Mouse (Mus musculus): Measurements from ENCODE around the gene Alkbh1. TPM values are rescaled to one million over a fixed set of nuclear protein-coding genes. Genes with fewer than 3 reads are reported as not detected.
"Not testable (repeated sequence)": the region's sequence is repeated elsewhere in the genome, so short reads cannot be mapped to it uniquely, and the experiment has no call there.

Alkbh1 gene
- 64.3 and 70.1 TPM in 2 replicates for polyA plus RNA-seq (2014; fragmentation: Nextera tagmentation; extraction: Ambion mirVana)

DNA sequence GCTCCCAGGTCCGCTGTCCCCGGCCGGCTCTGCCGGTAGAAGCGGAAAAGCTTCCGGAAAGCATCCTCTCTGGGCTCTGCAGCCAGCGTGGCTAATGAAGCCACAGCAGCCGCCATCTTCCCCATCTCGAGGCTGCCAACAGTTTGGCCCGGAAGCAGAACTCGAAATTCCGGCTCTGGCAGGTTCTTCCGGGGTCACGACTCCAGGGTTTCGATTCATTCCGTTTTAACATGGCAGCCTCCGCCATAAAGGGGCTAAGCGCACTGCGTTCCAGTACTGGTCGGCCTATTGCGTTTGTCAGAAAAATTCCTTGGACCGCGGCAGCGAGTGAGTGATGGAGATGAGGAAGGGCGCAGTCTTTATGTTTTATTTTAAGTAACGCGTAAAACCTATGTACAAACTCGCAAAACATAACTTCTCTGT lies at the start of gene Alkbh1, which contains the start of gene Slirp:
TSS of gene Alkbh1 (minus strand) at position 318 of the 423 bp plus-strand sequence.
TSS of gene Slirp (plus strand) at position 197 of the 423 bp plus-strand sequence.
- ATAC-seq (ENCODE audit: insufficient number of reproducible peaks, low FRiP score, low TSS enrichment, low read depth) (peak; percentile 91), DNase-seq (ENCODE audit: low spot score) (peak; percentile 94)
- Histone ChIP-seq H3K36me3 (ENCODE audit: control insufficient read depth, insufficient read depth, low read length) (peaks cover 12% of the 10 kb centered on the region; the same call in 1 of the 2 replicates), H3K4me1 (ENCODE audit: control insufficient read depth, insufficient read depth, low read length) (no peaks in the 10 kb centered on the region), H3K9ac (ENCODE audit: low read length) (peak within 1 kb of the TSS; percentile 98), H3K4me2 (ENCODE audit: low read depth, severe bottlenecking) (peak within 1 kb of the TSS; percentile 42), H3K9me3 (ENCODE audit: control insufficient read depth, low read length) (no peaks in the 10 kb centered on the region), H3K4me3 (ENCODE audit: low read depth, low read length) (peak within 1 kb of the TSS; percentile 99), H3K27ac (replicated peaks; ENCODE audit: low read depth, low read length) (peak within 1 kb of the TSS; percentile 80), H3K27me3 (ENCODE audit: control insufficient read depth, insufficient read depth, low read length) (no peaks in the 10 kb centered on the region)
- WGBS = under 1% methylated on average over 28 of the region's 28 CpGs

GRCm38 (mm10) chr12:87488683-87489082 lies 44.9 kb upstream of the Alkbh1 start:
- not testable (repeated sequence) for ATAC-seq (ENCODE audit: insufficient number of reproducible peaks, low FRiP score, low TSS enrichment, low read depth); H3K9ac ChIP-seq (ENCODE audit: low read length); H3K4me1 ChIP-seq (ENCODE audit: control insufficient read depth, insufficient read depth, low read length); DNase-seq (ENCODE audit: low spot score); H3K4me3 ChIP-seq (ENCODE audit: low read depth, low read length); H3K27ac ChIP-seq (replicated peaks; ENCODE audit: low read depth, low read length); H3K27me3 ChIP-seq (ENCODE audit: control insufficient read depth, insufficient read depth, low read length); H3K9me3 ChIP-seq (ENCODE audit: control insufficient read depth, low read length); H3K4me2 ChIP-seq (ENCODE audit: low read depth, severe bottlenecking); H3K36me3 ChIP-seq (ENCODE audit: control insufficient read depth, insufficient read depth, low read length)
- 63% methylated on average over 2 of the region's 2 CpGs for WGBS

DNA sequence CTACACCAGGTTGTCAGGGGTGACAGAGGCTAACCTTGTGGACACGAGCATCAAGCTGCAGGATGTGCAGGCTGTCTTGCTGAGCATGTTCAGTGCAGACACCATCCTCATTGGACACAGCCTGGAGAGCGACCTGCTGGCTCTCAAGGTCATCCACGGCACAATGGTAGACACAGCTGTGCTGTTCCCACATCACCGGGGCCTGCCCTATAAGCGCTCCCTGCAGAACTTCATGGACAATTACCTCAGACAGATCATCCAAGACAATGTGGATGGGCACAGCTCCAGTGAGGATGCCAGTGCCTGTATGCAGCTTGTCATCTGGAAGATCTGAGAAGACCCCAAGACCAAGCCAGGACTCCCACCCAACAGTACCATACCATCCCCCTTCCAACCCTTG lies 38.7 kb upstream of the Alkbh1 start:
- H3K4me2 ChIP-seq (ENCODE audit: low read depth, severe bottlenecking); H3K4me3 ChIP-seq (ENCODE audit: low read depth, low read length); DNase-seq (ENCODE audit: low spot score); H3K27ac ChIP-seq (replicated peaks; ENCODE audit: low read depth, low read length); H3K9me3 ChIP-seq (ENCODE audit: control insufficient read depth, low read length); ATAC-seq (ENCODE audit: insufficient number of reproducible peaks, low FRiP score, low TSS enrichment, low read depth); H3K27me3 ChIP-seq (ENCODE audit: control insufficient read depth, insufficient read depth, low read length); H3K4me1 ChIP-seq (ENCODE audit: control insufficient read depth, insufficient read depth, low read length); H3K9ac ChIP-seq (ENCODE audit: low read length); H3K36me3 ChIP-seq (ENCODE audit: control insufficient read depth, insufficient read depth, low read length): not testable (repeated sequence)
- WGBS = 89% methylated on average over 5 of the region's 5 CpGs

DNA sequence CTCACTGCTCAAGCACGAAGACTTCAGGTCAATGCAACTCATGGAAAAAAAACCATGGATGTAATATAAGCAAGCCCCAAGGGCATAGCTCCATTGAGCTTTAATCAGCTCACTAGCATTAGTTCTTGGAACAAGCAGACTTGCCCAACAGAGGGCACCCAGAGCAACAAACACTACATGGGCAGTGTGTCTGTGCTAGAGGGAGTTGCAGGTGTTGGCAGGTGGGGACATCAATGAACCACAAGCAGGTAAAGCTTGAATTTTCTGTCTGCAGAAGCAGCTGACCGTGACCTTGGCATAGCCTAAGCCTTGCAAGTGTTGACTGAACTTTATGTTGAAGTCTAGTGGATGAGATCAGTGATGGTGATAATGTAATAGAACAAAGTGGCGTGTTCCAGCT lies 30.9 kb upstream of the Alkbh1 start:
- H3K4me2 ChIP-seq (ENCODE audit: low read depth, severe bottlenecking) = no peak overlapping the region
- H3K4me3 ChIP-seq (ENCODE audit: low read depth, low read length) = no peak overlapping the region
- H3K9me3 ChIP-seq (ENCODE audit: control insufficient read depth, low read length) = no peaks in the 10 kb centered on the region
- 0 out of 2 replicates have a peak, but pooled peaks cover 4% of the 10 kb centered on the region for H3K4me1 ChIP-seq (ENCODE audit: control insufficient read depth, insufficient read depth, low read length)
- H3K27me3 ChIP-seq (ENCODE audit: control insufficient read depth, insufficient read depth, low read length) = no peaks in the 10 kb centered on the region
- H3K36me3 ChIP-seq (ENCODE audit: control insufficient read depth, insufficient read depth, low read length) = no peaks in the 10 kb centered on the region
- no peak overlapping the region for H3K27ac ChIP-seq (replicated peaks; ENCODE audit: low read depth, low read length)
- H3K9ac ChIP-seq (ENCODE audit: low read length) = no peak overlapping the region
- no peak for DNase-seq (ENCODE audit: low spot score)
- WGBS = 81% methylated on average over 3 of the region's 3 CpGs
- no peak for ATAC-seq (ENCODE audit: insufficient number of reproducible peaks, low FRiP score, low TSS enrichment, low read depth)

DNA sequence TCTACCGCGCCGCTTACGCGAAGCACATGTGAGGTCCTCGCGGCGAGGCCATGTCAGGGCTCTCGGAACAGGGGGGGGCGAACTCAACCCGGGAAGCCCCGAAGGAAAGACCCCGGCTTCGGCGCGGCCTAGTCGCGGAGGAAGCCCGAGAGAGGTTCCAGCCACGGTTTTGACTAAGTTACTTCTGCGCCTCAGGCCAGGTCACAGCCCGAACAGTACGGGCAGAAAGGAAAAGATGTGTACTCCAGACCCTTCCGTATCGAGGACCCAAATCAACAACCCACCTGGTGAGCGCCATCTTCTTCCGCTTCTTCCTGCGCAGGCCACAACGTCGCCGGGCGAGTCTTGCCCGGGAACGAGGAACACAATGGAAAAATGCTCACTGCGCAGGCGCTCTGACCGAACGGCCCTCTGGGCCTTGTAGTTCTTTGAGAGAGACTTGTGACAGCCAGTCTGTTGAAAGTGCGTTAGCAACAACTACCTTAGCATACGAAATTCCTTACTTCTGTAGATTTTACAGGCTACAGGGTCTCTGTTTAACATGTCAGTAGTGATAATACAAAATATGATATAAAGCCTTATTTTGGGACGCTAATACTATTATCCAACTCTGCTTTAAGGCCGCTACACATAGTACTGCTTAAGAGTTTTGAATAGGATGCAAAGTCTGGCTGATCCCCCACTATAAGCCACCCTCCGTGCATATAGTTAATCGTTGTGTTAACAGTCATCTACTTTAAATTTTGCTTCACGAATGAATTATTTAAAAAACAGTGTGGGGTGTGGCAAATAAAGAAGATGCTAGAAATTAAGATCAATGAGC lies 28.4 kb upstream of the Alkbh1 start, which contains the start of gene Snw1:
TSS of gene Snw1 (minus strand) at position 311 of the 823 bp plus-strand sequence.
- Histone ChIP-seq H3K9ac (ENCODE audit: low read length) (peak within 1 kb of the TSS; percentile 92), H3K4me3 (ENCODE audit: low read depth, low read length) (peak within 1 kb of the TSS; percentile 73), H3K4me2 (ENCODE audit: low read depth, severe bottlenecking) (peak within 1 kb of the TSS; percentile 47), H3K9me3 (ENCODE audit: control insufficient read depth, low read length) (no peaks in the 10 kb centered on the region), H3K27ac (replicated peaks; ENCODE audit: low read depth, low read length) (peak within 1 kb of the TSS; percentile 72), H3K27me3 (ENCODE audit: control insufficient read depth, insufficient read depth, low read length) (no peaks in the 10 kb centered on the region), H3K4me1 (ENCODE audit: control insufficient read depth, insufficient read depth, low read length) (0 out of 2 replicates have a peak, but pooled peaks cover 4% of the 10 kb centered on the region), H3K36me3 (ENCODE audit: control insufficient read depth, insufficient read depth, low read length) (peaks cover 4% of the 10 kb centered on the region; the same call in 1 of the 2 replicates)
- DNase-seq (ENCODE audit: low spot score) (peak; percentile 96), ATAC-seq (ENCODE audit: insufficient number of reproducible peaks, low FRiP score, low TSS enrichment, low read depth) (peak; percentile 93)
- WGBS = 3% methylated on average over 45 of the region's 45 CpGs

- Histone ChIP-seq H3K36me3 (ENCODE audit: control insufficient read depth, insufficient read depth, low read length) (peaks cover 7% of the 10 kb centered on the region; the same call in 1 of the 2 replicates), H3K9ac (ENCODE audit: low read length) (peak overlapping the region; percentile 92), H3K4me1 (ENCODE audit: control insufficient read depth, insufficient read depth, low read length) (0 out of 2 replicates have a peak, but pooled peaks cover 4% of the 10 kb centered on the region), H3K4me3 (ENCODE audit: low read depth, low read length) (peak overlapping the region; percentile 73), H3K9me3 (ENCODE audit: control insufficient read depth, low read length) (no peaks in the 10 kb centered on the region), H3K4me2 (ENCODE audit: low read depth, severe bottlenecking) (peak overlapping the region; percentile 47), H3K27me3 (ENCODE audit: control insufficient read depth, insufficient read depth, low read length) (no peaks in the 10 kb centered on the region), H3K27ac (replicated peaks; ENCODE audit: low read depth, low read length) (peak overlapping the region; percentile 72)
- under 1% methylated on average over 19 of the region's 19 CpGs for WGBS
- ATAC-seq (ENCODE audit: insufficient number of reproducible peaks, low FRiP score, low TSS enrichment, low read depth) = no peak
- DNase-seq (ENCODE audit: low spot score) = no peak
Observed at GRCm38 (mm10) chr12:87471421-87471963, 27.7 kb upstream of the Alkbh1 start.

- Histone ChIP-seq H3K27me3 (ENCODE audit: control insufficient read depth, insufficient read depth, low read length) (no peaks in the 10 kb centered on the region), H3K36me3 (ENCODE audit: control insufficient read depth, insufficient read depth, low read length) (peaks cover 7% of the 10 kb centered on the region; the same call in 1 of the 2 replicates), H3K4me2 (ENCODE audit: low read depth, severe bottlenecking) (peak overlapping the region; percentile 47; the same call in 1 of the 2 replicates), H3K9ac (ENCODE audit: low read length) (no peak overlapping the region; the same call in 1 of the 2 replicates), H3K9me3 (ENCODE audit: control insufficient read depth, low read length) (no peaks in the 10 kb centered on the region), H3K4me1 (ENCODE audit: control insufficient read depth, insufficient read depth, low read length) (0 out of 2 replicates have a peak, but pooled peaks cover 4% of the 10 kb centered on the region), H3K4me3 (ENCODE audit: low read depth, low read length) (peak overlapping the region; percentile 73; the same call in 1 of the 2 replicates), H3K27ac (replicated peaks; ENCODE audit: low read depth, low read length) (no peak overlapping the region)
- 38% methylated on average over 7 of the region's 7 CpGs for WGBS
- DNase-seq (ENCODE audit: low spot score) (no peak), ATAC-seq (ENCODE audit: insufficient number of reproducible peaks, low FRiP score, low TSS enrichment, low read depth) (no peak)
Observed at GRCm38 (mm10) chr12:87470263-87471136, 26.7 kb upstream of the Alkbh1 start.

Data from limb, embryonic 11.5 days (tissue).